Mouse (Mus musculus): ENCODE data around the gene Serbp1.

DNA sequence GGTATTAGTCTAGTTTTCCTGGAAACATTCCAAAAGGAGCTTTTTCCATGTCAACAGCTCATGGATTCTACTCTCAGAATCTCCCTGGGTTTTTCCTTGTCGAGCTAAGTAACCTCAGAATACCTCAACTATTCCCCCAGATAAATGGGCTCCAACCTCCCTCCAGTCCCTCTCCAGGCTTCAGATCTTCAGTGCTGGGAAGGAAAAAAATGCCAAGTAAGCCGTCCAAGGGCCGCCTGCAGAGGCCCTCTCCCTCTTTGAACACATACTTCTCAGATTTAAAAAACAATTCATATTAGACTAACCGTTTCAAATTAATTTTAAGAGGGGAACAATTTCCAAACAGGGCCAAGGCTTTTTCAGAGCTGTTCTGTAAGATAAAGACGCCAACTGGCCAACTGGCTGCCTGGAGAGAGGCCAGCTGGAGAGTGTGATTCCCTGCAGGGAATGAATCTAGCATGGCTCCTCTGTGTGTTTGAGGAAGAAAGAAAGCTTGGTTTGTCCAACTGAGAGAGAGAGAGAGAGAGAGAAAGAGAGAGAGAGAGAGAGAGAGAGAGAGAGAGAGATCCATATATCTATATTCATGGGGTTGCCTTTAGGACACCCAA, 37.2 kb upstream of the Serbp1 start:
- TF ChIP-seq CTCF (IDR thresholded peaks at IDR 0.05; ENCODE audit: low read depth), result no peak
- TF ChIP-seq EP300 (IDR thresholded peaks at IDR 0.05; ENCODE audit: low read depth), result no peak
